Mouse (Mus musculus) ovary, postnatal 36 days (tissue): ENCODE measurements around the gene Ak5.

Experiments
- DNase-seq: peaks from one replicate; pipeline ENCODE4 v3.0.0; 2022; ENCODE audit warnings: low spot score, mixed read lengths

Gene Ak5

GRCm38 (mm10) chr3:152432677-152433076 is 235.5 kb downstream of the Ak5 start:
- DNase-seq, result no peak

DNA sequence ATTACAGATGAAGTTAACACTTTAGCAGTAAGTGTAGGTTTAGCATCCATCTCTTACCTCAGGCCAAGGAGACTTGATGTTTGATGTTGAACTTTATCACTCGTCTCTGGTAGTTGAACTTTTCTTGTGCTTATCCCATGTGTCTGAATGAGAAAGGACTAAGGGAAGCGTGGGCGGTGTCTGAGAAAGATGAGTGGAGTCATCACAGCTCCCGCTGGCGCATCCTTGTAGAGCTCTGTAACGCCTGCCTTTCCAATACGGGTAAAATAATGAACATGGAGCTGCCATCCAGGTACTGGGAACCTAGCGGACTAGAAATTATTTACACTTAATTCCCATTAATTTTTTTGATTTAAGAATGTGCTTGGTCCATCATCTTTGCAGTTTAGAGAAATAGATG is 239.2 kb downstream of the Ak5 start:
- DNase-seq, result no peak
